In the genomic region with DNA sequence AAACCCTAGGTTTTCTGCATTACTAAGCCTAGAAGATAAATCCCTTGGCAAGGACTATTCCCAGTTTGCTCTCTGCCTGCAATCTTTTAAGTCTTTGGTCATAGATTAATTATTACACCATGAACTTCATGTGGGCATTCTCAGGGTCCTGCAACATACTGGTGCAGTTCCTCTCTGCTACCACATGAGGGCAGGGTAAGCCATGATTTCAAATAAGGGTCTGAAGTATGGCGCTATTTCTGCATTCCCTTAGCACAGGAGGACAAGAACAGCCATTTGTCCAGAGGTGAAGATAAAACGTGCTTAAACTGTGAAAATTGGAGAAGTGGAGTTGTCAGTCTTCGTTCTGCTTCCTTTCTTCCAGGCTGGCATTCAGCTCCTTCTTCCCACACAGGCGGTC, we compare ENCODE assay signal across 8 mouse cellular contexts. TPM values are rescaled to one million over a fixed set of nuclear protein-coding genes. Genes with fewer than 3 reads are reported as not detected.
A peak's percentile ranks its signal among the peaks of the same experiment; 100 is the strongest.
DNase-seq lines count a peak whose midpoint lies in the region; ATAC-seq and TF ChIP-seq lines count a peak whose summit lies in the region.

No protein-coding gene starts in this region.

- TF ChIP-seq EP300 in MEL (IDR thresholded peaks at IDR 0.05; ENCODE audit: low read depth in 1 of 2, low read length in 2 of 2), result no peak; a peak in 1 of 4 replicates
- TF ChIP-seq EP300 in liver, embryonic 14.5 days (IDR thresholded peaks at IDR 0.05; ENCODE audit: low read depth), result no peak
- no peak for TF ChIP-seq EP300 in stomach, postnatal 0 days (optimal IDR thresholded peaks at IDR 0.05)

- peak overlapping the region; percentile 57 for H3K4me2 ChIP-seq in forebrain, embryonic 13.5 days
- H3K4me2 ChIP-seq in liver, embryonic 14.5 days (ENCODE audit: low read depth), result peak overlapping the region; percentile 51
- no peak overlapping the region for H3K4me2 ChIP-seq in stomach, postnatal 0 days (replicated peaks; ENCODE audit: low read depth)

- H3K79me2 ChIP-seq in MEL (ENCODE audit: control insufficient read depth, insufficient read depth, low read length, poor library complexity), result peaks cover 36% of the 10 kb centered on the region

- H3K4me3 ChIP-seq in MEL (ENCODE audit: control insufficient read depth in 1 of 2, insufficient read depth in 1 of 2, low read depth in 2 of 2, low read length in 2 of 2), result peak overlapping the region; percentile 65 to 90
- H3K4me3 ChIP-seq in forebrain, embryonic 13.5 days, result peak overlapping the region; percentile 27
- H3K4me3 ChIP-seq in liver, embryonic 14.5 days (ENCODE audit: insufficient read depth in 1 of 2, low read depth in 2 of 2, low read length in 2 of 2), result peak overlapping the region in 1 of 2 experiments; percentile 13; a peak in 1 of 4 replicates
- no peak overlapping the region for H3K4me3 ChIP-seq in stomach, postnatal 0 days (ENCODE audit: low read depth, low read length)

- H3K9me3 ChIP-seq in MEL (replicated peaks; ENCODE audit: insufficient read depth, low read length), result no peaks in the 10 kb centered on the region
- H3K9me3 ChIP-seq in forebrain, embryonic 13.5 days (replicated peaks), result no peaks in the 10 kb centered on the region
- no peaks in the 10 kb centered on the region for H3K9me3 ChIP-seq in liver, embryonic 14.5 days (ENCODE audit: control insufficient read depth, low read length)
- H3K9me3 ChIP-seq in stomach, postnatal 0 days (ENCODE audit: control insufficient read depth, low read length), result no peaks in the 10 kb centered on the region

- H3K27me3 ChIP-seq in MEL (ENCODE audit: control insufficient read depth in 1 of 2, insufficient read depth in 2 of 2, low read length in 2 of 2), result no peaks in the 10 kb centered on the region; a peak in 1 of 4 replicates
- H3K27me3 ChIP-seq in forebrain, embryonic 13.5 days, result no peaks in the 10 kb centered on the region
- no peaks in the 10 kb centered on the region for H3K27me3 ChIP-seq in liver, embryonic 14.5 days (ENCODE audit: control insufficient read depth, insufficient read depth, low read length)
- H3K27me3 ChIP-seq in stomach, postnatal 0 days (ENCODE audit: control insufficient read depth, insufficient read depth, low read length), result no peaks in the 10 kb centered on the region

- intact Hi-C loops in heart, postnatal 14 days (cut with DNase I), result loop anchor here (2.0 to 5.0 kb wide), 2 partner anchors 579 to 629 kb away; no protein-coding TSS in a partner anchor

- ATAC-seq in forebrain, embryonic 13.5 days, result no peak
- ATAC-seq in liver, embryonic 14.5 days (ENCODE audit: insufficient read depth), result no peak
- no peak for ATAC-seq in stomach, postnatal 0 days (ENCODE audit: low FRiP score, low TSS enrichment)

- 16% methylated on average over 4 of the region's 4 CpGs for WGBS in forebrain, embryonic 13.5 days
- 16% methylated on average over 4 of the region's 4 CpGs for WGBS in liver, embryonic 14.5 days (ENCODE audit: insufficient replicate concordance)
- 22% methylated on average over 4 of the region's 4 CpGs for WGBS in stomach, postnatal 0 days

- peak; percentile 96 for TF ChIP-seq RAD21 in MEL (IDR thresholded peaks at IDR 0.05; ENCODE audit: low read depth, low read length)

- H3K27ac ChIP-seq in MEL (ENCODE audit: control insufficient read depth, low read depth, low read length), result peak overlapping the region; percentile 40; the same call in 1 of the 2 replicates
- no peak overlapping the region for H3K27ac ChIP-seq in forebrain, embryonic 13.5 days
- no peak overlapping the region for H3K27ac ChIP-seq in liver, embryonic 14.5 days
- no peak overlapping the region for H3K27ac ChIP-seq in stomach, postnatal 0 days (replicated peaks)

- peak; percentile 65 to 97 (median 95) for TF ChIP-seq CTCF in MEL (IDR thresholded peaks at IDR 0.05 in 2 of 3, conservative IDR thresholded peaks at IDR 0.05 in 1 of 3; ENCODE audit: control insufficient read depth in 1 of 3, insufficient read depth in 1 of 3, low read depth in 2 of 3, low read length in 3 of 3, poor library complexity in 1 of 3, severe bottlenecking in 1 of 3)
- TF ChIP-seq CTCF in liver, embryonic 14.5 days (IDR thresholded peaks at IDR 0.05; ENCODE audit: low read depth), result peak; percentile 93
- peak; percentile 99 for TF ChIP-seq CTCF in stomach, postnatal 0 days (IDR thresholded peaks at IDR 0.05; ENCODE audit: low read depth)

- H3K9ac ChIP-seq in MEL (ENCODE audit: control insufficient read depth, low read depth, low read length, poor library complexity, severe bottlenecking), result peak overlapping the region; percentile 74
- H3K9ac ChIP-seq in forebrain, embryonic 13.5 days, result peak overlapping the region; percentile 60; the same call in 1 of the 2 replicates
- H3K9ac ChIP-seq in liver, embryonic 14.5 days (replicated peaks), result no peak overlapping the region
- H3K9ac ChIP-seq in stomach, postnatal 0 days (ENCODE audit: low read length), result no peak overlapping the region

- peak; percentile 89 for DNase-seq in MEL (ENCODE audit: low read depth, low spot score)
- DNase-seq in c-Kit-positive CD71-positive TER-119-positive erythroid progenitor cells, embryonic 14.5 days (ENCODE audit: low spot score), result peak; percentile 78
- peak; percentile 50 to 67 for DNase-seq in heart, postnatal 14 days
- DNase-seq in kidney, postnatal 4 days, result peak; percentile 64 to 78
- DNase-seq in liver, embryonic 14.5 days (ENCODE audit: low read depth in 3 of 3, low spot score in 3 of 3), result peak; percentile 71 to 79 (median 71)
- peak; percentile 66 to 68 for DNase-seq in natural killer cell, adult 2 months (ENCODE audit: low spot score in 2 of 2)
- DNase-seq in stomach, postnatal 0 days (ENCODE audit: low spot score), result peak; percentile 55

- H3K36me3 ChIP-seq in MEL (ENCODE audit: control insufficient read depth in 1 of 2, insufficient read depth in 2 of 2, low read length in 2 of 2), result peaks cover 0 to 17% of the 10 kb centered on the region in 2 experiments; a peak in 2 of 4 replicates
- H3K36me3 ChIP-seq in forebrain, embryonic 13.5 days (ENCODE audit: poor library complexity, severe bottlenecking), result no peaks in the 10 kb centered on the region
- no peaks in the 10 kb centered on the region for H3K36me3 ChIP-seq in liver, embryonic 14.5 days (replicated peaks; ENCODE audit: control insufficient read depth, insufficient read depth, low read depth)
- H3K36me3 ChIP-seq in stomach, postnatal 0 days (ENCODE audit: control insufficient read depth, insufficient read depth, low read length), result no peaks in the 10 kb centered on the region

- TF ChIP-seq POLR2A in MEL (IDR thresholded peaks at IDR 0.05; ENCODE audit: control insufficient read depth in 1 of 2, insufficient read depth in 1 of 2, low read depth in 1 of 2, low read length in 2 of 2, poor library complexity in 1 of 2), result no peak

- H3K4me1 ChIP-seq in MEL (ENCODE audit: control insufficient read depth in 1 of 2, insufficient read depth in 2 of 2, low read length in 2 of 2), result peaks cover 0 to 10% of the 10 kb centered on the region in 2 experiments; a peak in 2 of 4 replicates
- peaks cover 22% of the 10 kb centered on the region; the same call in 1 of the 2 replicates for H3K4me1 ChIP-seq in forebrain, embryonic 13.5 days
- H3K4me1 ChIP-seq in liver, embryonic 14.5 days (replicated peaks; ENCODE audit: control insufficient read depth in 2 of 2, insufficient read depth in 2 of 2, low read length in 1 of 2), result peaks cover 0 to 9% of the 10 kb centered on the region in 2 experiments; a peak in 3 of 4 replicates
- no peaks in the 10 kb centered on the region for H3K4me1 ChIP-seq in stomach, postnatal 0 days (replicated peaks; ENCODE audit: control insufficient read depth, insufficient read depth)

TF ChIP-seq in MEL, 35 proteins besides CTCF, POLR2A, EP300 and RAD21 (continues in another document):
- TF ChIP-seq MAZ (IDR thresholded peaks at IDR 0.05; ENCODE audit: low read depth, low read length), result no peak
- no peak for TF ChIP-seq UBTF (IDR thresholded peaks at IDR 0.05; ENCODE audit: borderline replicate concordance, insufficient read depth, low read depth, low read length)
- TF ChIP-seq MXI1 (IDR thresholded peaks at IDR 0.05; ENCODE audit: low read depth, low read length), result peak; percentile 67; the same call in 1 of the 2 replicates
- TF ChIP-seq TBP (IDR thresholded peaks at IDR 0.05; ENCODE audit: low read depth, low read length), result peak; percentile 38; the same call in 1 of the 2 replicates
- peak; percentile 89 for TF ChIP-seq SMC3 (IDR thresholded peaks at IDR 0.05; ENCODE audit: low read depth, low read length)
- peak; percentile 79 for TF ChIP-seq SIN3A (IDR thresholded peaks at IDR 0.05; ENCODE audit: low read length)
- TF ChIP-seq JUND (IDR thresholded peaks at IDR 0.05; ENCODE audit: low read depth, low read length), result no peak
- TF ChIP-seq MAX (IDR thresholded peaks at IDR 0.05; ENCODE audit: low read length), result peak; percentile 16; the same call in 1 of the 2 replicates
- TF ChIP-seq BHLHE40 (IDR thresholded peaks at IDR 0.05; ENCODE audit: borderline replicate concordance, low read depth, low read length), result peak; percentile 48; the same call in 1 of the 2 replicates
- TF ChIP-seq MYC (IDR thresholded peaks at IDR 0.05; ENCODE audit: low read depth, low read length), result peak; percentile 78
- no peak for TF ChIP-seq TCF12 (IDR thresholded peaks at IDR 0.05; ENCODE audit: low read depth, low read length)
- TF ChIP-seq HCFC1 (IDR thresholded peaks at IDR 0.05; ENCODE audit: low read depth, low read length), result 0 out of 2 replicates have a peak, but pooled peaks have one; percentile 20
- no peak for TF ChIP-seq ELF1 (IDR thresholded peaks at IDR 0.05; ENCODE audit: low read depth, low read length)

RNA-seq across cellular contexts. Expression of gene Klhdc10, which starts 1.8 kb away (rescaled TPM):
- 35.0 and 37.3 TPM in 2 replicates for total RNA-seq in MEL (2012; rRNA removed)
- polyA plus RNA-seq in MEL (2012; ENCODE audit: insufficient read depth in 1 of 2, insufficient read length in 2 of 2, low read depth in 1 of 2, low replicate concordance in 2 of 2, missing spikeins in 1 of 2), result 10 to 100 TPM in 1 of 2 experiments, not detected in 1; 40.8 TPM
- 26.9 and 28.5 TPM in 2 replicates for polyA plus RNA-seq in forebrain, embryonic 13.5 days (2015; fragmentation: Nextera tagmentation; extraction: Ambion mirVana)
- 10 to 100 TPM; 58.4 to 60.8 TPM for total RNA-seq in heart, postnatal 14 days (2021)
- polyA plus RNA-seq in liver, embryonic 14.5 days (2012; rRNA removed), result 8.0 and 12.8 TPM in 2 replicates
- polyA plus RNA-seq in liver, embryonic 14.5 days (2014; fragmentation: Nextera tagmentation; extraction: Ambion mirVana), result 8.9 and 9.4 TPM in 2 replicates
- polyA plus RNA-seq in stomach, postnatal 0 days (2015; fragmentation: Nextera tagmentation; extraction: Ambion mirVana), result 6.0 and 6.3 TPM in 2 replicates

RNA-seq across cellular contexts. Expression of gene Zc3hc1, which starts 12.6 kb away (rescaled TPM):
- total RNA-seq in MEL (2012; rRNA removed), result 54.7 and 59.8 TPM in 2 replicates
- 10 to 100 TPM in 1 of 2 experiments, not detected in 1; 87.7 TPM for polyA plus RNA-seq in MEL (2012; ENCODE audit: insufficient read depth in 1 of 2, insufficient read length in 2 of 2, low read depth in 1 of 2, low replicate concordance in 2 of 2, missing spikeins in 1 of 2)
- 69.2 and 77.7 TPM in 2 replicates for polyA plus RNA-seq in forebrain, embryonic 13.5 days (2015; fragmentation: Nextera tagmentation; extraction: Ambion mirVana)
- total RNA-seq in heart, postnatal 14 days (2021), result 10 to 100 TPM; 15.5 to 17.2 TPM
- 11.9 and 13.7 TPM in 2 replicates for polyA plus RNA-seq in liver, embryonic 14.5 days (2012; rRNA removed)
- 23.4 and 24.1 TPM in 2 replicates for polyA plus RNA-seq in liver, embryonic 14.5 days (2014; fragmentation: Nextera tagmentation; extraction: Ambion mirVana)
- polyA plus RNA-seq in stomach, postnatal 0 days (2015; fragmentation: Nextera tagmentation; extraction: Ambion mirVana), result 16.4 TPM in 2 replicates

Comparison
In these comparisons a context has a peak if more than half of its experiments do, and no peak if none do; other contexts are left out.
1. H3K9ac ChIP-seq: peak in MEL (single experiment) and forebrain, embryonic 13.5 days (single experiment); none in liver, embryonic 14.5 days (single experiment) and stomach, postnatal 0 days (single experiment).
2. Peak in every context shown above with its lines, with median percentiles within 50 percentile points of each other: DNase-seq and CTCF ChIP-seq.